Mouse (Mus musculus): Measurements from ENCODE around the gene Fitm2.

The Fitm2 gene

DNA sequence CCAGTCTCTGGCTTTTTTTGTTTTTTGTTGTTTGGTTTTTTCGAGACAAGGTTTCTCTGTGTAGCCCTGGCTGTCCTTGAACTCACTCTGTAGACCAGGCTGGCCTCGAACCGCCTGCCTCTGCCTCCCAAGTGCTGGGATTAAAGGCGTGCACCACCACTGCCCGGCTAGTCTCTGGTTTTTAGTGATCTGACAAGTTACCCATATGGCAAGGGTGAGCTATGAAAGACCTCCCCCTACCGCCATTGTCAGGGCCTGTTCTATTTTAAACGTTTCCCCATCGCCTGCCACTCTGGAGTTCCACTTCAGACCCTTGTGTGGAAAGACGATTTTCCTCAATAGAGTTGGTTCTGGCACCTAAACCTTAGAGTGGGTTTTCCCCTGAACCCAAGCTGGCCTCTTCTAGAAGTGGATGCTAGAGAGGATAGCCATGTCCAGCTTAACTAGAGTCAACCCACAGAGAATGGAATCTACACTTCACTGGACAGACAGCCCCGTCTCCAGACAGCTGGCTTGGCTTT lies 52.0 kb downstream of the Fitm2 start:
- no peak for DNase-seq (ENCODE audit: low spot score)

DNA sequence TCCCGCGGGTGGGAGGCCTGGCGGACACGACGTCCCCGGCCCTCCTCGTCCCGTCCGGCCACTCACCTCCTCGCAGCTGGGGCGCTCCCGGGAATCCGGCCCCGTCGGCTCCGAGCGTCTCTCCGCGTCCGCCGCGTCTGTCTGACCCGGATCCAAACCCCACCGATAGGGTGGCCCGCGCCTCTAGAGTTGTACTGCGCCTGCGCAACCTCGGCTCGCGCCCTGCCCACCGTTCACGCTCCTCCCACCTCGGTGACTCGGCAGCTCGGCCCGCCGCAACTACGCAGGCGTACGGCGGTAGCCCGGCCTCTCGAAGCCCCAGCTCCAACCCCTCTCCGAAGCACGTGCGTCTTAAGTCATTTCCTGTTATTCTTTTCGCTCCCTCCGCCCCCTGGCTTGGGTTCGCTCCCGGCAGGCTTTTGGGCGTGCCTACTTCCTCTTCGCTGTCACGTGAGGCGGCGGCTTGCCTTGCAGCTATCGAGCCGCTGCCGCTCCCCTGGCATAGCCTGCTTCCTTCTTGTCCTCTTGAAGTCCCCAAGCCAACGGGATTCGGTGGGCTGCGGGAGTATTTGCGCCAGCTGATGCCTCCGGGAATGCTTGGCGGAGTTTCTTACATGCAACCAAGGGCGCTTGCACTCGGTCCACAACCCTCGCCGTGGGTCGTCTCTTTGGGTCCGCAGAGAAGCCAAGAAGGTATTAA lies 52.9 kb downstream of the Fitm2 start:
- DNase-seq (ENCODE audit: low spot score): peak; percentile 92

DNA sequence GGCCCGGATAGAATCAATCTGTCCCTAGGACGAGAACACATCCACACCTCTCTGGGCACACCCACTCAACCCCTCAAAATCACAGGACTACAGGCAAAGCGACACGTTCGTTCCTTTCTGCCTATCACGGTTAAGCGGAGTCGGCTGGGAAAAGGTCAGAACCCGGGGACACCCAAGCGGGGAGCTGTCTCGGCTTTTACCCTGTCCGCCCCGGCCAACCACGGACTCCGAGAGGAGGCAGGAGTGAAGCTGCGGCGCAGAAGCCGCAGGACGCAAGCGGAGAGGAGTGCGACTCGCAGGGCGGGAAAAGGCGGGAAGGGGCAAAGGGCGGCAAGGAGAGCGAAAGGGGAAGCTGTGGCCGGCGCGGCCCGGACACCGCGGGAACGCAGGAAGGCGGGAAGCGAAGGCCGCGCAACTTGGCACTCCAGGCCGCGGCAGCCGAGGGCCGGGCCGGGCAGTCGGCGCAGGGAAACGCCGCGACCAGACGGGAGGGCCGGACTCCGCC lies 53.5 kb downstream of the Fitm2 start:
- no peak for DNase-seq (ENCODE audit: low spot score)

GRCm38 (mm10) chr2:163417830-163418229 lies 54.6 kb downstream of the Fitm2 start:
- no peak for DNase-seq (ENCODE audit: low spot score)

DNA sequence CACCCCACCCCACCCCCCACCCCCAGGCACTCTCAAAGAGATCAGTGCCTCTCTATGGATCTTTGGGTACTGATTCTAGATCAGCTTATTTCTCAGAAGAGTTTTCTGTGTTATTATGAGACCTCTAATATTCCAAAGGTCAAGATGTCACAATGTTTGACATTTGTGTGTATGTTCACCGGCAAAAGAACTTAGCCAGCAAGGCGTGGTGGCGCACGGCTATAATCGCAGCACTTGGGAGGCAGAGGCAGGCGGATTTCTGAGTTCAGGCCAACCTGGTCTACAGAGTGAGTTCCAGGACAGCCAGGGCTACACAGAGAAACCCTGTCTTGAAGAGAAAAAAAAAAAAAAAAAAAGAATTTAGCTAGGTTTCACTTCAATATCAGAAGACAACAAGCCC lies 55.4 kb downstream of the Fitm2 start:
- no peak for DNase-seq (ENCODE audit: low spot score)
